8 mouse cellular contexts compared by ENCODE assay signal in the genomic region with DNA sequence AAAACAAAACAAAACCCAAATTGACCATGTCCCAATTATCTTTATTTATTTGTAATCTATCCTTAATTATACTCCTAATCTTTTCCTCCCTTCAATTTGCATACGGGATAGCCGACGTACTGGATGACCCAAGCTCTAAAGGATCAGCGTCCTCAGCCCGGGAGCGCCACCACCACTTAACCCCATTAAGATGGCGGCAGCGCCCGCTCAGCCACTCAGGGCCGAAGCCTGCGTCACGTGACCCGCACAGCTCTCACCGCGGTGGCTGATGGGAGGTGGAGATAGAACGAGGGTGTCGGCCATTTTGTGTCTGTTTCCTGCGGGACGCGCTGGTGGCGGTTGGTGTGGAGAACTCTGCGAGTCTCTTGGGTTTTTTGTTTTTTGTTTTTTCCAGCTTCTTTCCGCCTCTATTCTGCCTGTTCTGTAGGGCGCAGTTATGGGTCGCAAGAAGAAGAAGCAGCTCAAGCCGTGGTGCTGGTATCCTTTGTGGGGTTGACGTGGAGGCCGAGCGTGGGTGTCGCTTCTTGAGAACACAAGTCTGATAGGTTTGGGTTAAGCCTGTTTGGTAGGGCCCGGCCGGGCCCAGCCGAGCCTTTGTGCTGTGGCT. TPM values are rescaled to one million over a fixed set of nuclear protein-coding genes. Genes with fewer than 3 reads are reported as not detected.
A peak's percentile ranks its signal among the peaks of the same experiment; 100 is the strongest.
DNase-seq lines count a peak whose midpoint lies in the region; ATAC-seq and TF ChIP-seq lines count a peak whose summit lies in the region.

Gene Zfp207 (plus strand): TSS at position 261 of the 607 bp plus-strand sequence.

- H3K27ac ChIP-seq in bone marrow macrophage, adult 2 months (ENCODE audit: insufficient read depth, low read depth, low read length): peak within 1 kb of the TSS; percentile 91
- H3K27ac ChIP-seq in embryonic fibroblast, embryonic 13.5 days (ENCODE audit: insufficient read depth, low read length): peak within 1 kb of the TSS; percentile 85
- peak within 1 kb of the TSS; percentile 81 for H3K27ac ChIP-seq in kidney, embryonic 14.5 days (ENCODE audit: low read depth, low read length)
- peak within 1 kb of the TSS; percentile 93 for H3K27ac ChIP-seq in limb, embryonic 15.5 days

- H3K4me2 ChIP-seq in kidney, embryonic 14.5 days (replicated peaks; ENCODE audit: low read depth, low read length): peak within 1 kb of the TSS; percentile 88
- H3K4me2 ChIP-seq in limb, embryonic 15.5 days: peak within 1 kb of the TSS; percentile 69

- H3K36me3 ChIP-seq in kidney, embryonic 14.5 days (ENCODE audit: control insufficient read depth, insufficient read depth, low read length): peaks cover 28% of the 10 kb centered on the region
- H3K36me3 ChIP-seq in limb, embryonic 15.5 days: peaks cover 16% of the 10 kb centered on the region

- TF ChIP-seq POLR2A in bone marrow macrophage, adult 2 months (IDR thresholded peaks at IDR 0.05; ENCODE audit: borderline replicate concordance, low read depth, low read length): peak; percentile 43; the same call in 1 of the 2 replicates
- peak; percentile 92 for TF ChIP-seq POLR2A in embryonic fibroblast, embryonic 13.5 days (IDR thresholded peaks at IDR 0.05; ENCODE audit: low read depth, low read length)

- no peaks in the 10 kb centered on the region for H3K9me3 ChIP-seq in kidney, embryonic 14.5 days (ENCODE audit: control insufficient read depth, low read length)
- no peaks in the 10 kb centered on the region for H3K9me3 ChIP-seq in limb, embryonic 15.5 days

- H3K9ac ChIP-seq in kidney, embryonic 14.5 days (ENCODE audit: low read depth, low read length): peak within 1 kb of the TSS; percentile 98
- peak within 1 kb of the TSS; percentile 97 for H3K9ac ChIP-seq in limb, embryonic 15.5 days

- H3K4me1 ChIP-seq in bone marrow macrophage, adult 2 months (ENCODE audit: control insufficient read depth, insufficient read depth, low read length): peaks cover 7% of the 10 kb centered on the region
- H3K4me1 ChIP-seq in embryonic fibroblast, embryonic 13.5 days (ENCODE audit: control insufficient read depth, insufficient read depth, low read length): 0 out of 2 replicates have a peak, but pooled peaks cover 3% of the 10 kb centered on the region
- peaks cover 9% of the 10 kb centered on the region; the same call in 1 of the 2 replicates for H3K4me1 ChIP-seq in kidney, embryonic 14.5 days (ENCODE audit: control insufficient read depth, insufficient read depth, low read length)
- H3K4me1 ChIP-seq in limb, embryonic 15.5 days: peaks cover 27% of the 10 kb centered on the region; the same call in 1 of the 2 replicates

- H3K27me3 ChIP-seq in kidney, embryonic 14.5 days (ENCODE audit: control insufficient read depth, insufficient read depth, low read length): no peaks in the 10 kb centered on the region
- H3K27me3 ChIP-seq in limb, embryonic 15.5 days: no peaks in the 10 kb centered on the region

- DNase-seq in A20 (ENCODE audit: low read depth, low spot score): peak; percentile 98
- peak; percentile 97 for DNase-seq in heart, adult 9 months (ENCODE audit: low spot score in 2 of 2)
- peak; percentile 92 to 94 for DNase-seq in monocyte, adult 2 months (ENCODE audit: low read depth in 1 of 2, low spot score in 2 of 2)
- peak; percentile 96 to 97 for DNase-seq in spleen, postnatal 36 days (ENCODE audit: low spot score in 2 of 2)

- ATAC-seq in kidney, embryonic 14.5 days (ENCODE audit: low FRiP score, low TSS enrichment): peak; percentile 97
- peak; percentile 95 for ATAC-seq in limb, embryonic 15.5 days (ENCODE audit: insufficient number of reproducible peaks, low FRiP score, low TSS enrichment, low read depth)

- TF ChIP-seq CTCF in bone marrow macrophage, adult 2 months (IDR thresholded peaks at IDR 0.05; ENCODE audit: low read depth, low read length): no peak
- no peak for TF ChIP-seq CTCF in embryonic fibroblast, embryonic 13.5 days (IDR thresholded peaks at IDR 0.05; ENCODE audit: borderline replicate concordance, insufficient read depth, low read length)

- H3K4me3 ChIP-seq in bone marrow macrophage, adult 2 months (ENCODE audit: insufficient read depth, low read length): peak within 1 kb of the TSS; percentile 73
- peak within 1 kb of the TSS; percentile 99 for H3K4me3 ChIP-seq in embryonic fibroblast, embryonic 13.5 days (ENCODE audit: insufficient read depth, low read length)
- peak within 1 kb of the TSS; percentile 74 for H3K4me3 ChIP-seq in kidney, embryonic 14.5 days (ENCODE audit: low read length)
- H3K4me3 ChIP-seq in limb, embryonic 15.5 days: peak within 1 kb of the TSS; percentile 85

- under 1% methylated on average over 33 of the region's 33 CpGs for WGBS in kidney, embryonic 14.5 days
- WGBS in limb, embryonic 15.5 days: under 1% methylated on average over 33 of the region's 33 CpGs

RNA-seq across cellular contexts. Expression of gene Zfp207, which starts in this region (rescaled TPM):
- 148 and 154 TPM in 2 replicates for polyA plus RNA-seq in bone marrow macrophage, adult 2 months (2012; ENCODE audit: insufficient read depth, insufficient read length, missing spikeins)
- polyA plus RNA-seq in embryonic fibroblast, embryonic 13.5 days (2011; ENCODE audit: insufficient read length, low read depth, missing spikeins): 178 and 208 TPM in 2 replicates
- 297 and 300 TPM in 2 replicates for polyA plus RNA-seq in kidney, embryonic 14.5 days (2014; fragmentation: Nextera tagmentation; extraction: Ambion mirVana)
- polyA plus RNA-seq in limb, embryonic 15.5 days (2015; fragmentation: Nextera tagmentation; extraction: Ambion mirVana): 193 and 196 TPM in 2 replicates

Comparison
In these comparisons a context has a peak if more than half of its experiments do, and no peak if none do; other contexts are left out.
1. Peak in every context shown above with its lines: DNase-seq, ATAC-seq, H3K4me3 ChIP-seq and H3K27ac ChIP-seq.